Mouse (Mus musculus) erythroid progenitor cell, adult 5-6 weeks (primary cell): ENCODE results near the gene Otp. TPM values are rescaled to one million over a fixed set of nuclear protein-coding genes. Genes with fewer than 3 reads are reported as not detected.

Experiments
- total RNA-seq, 2 experiments: library from RNA; stranded (forward) in 1 of 2; stranded (reverse) in 1 of 2; fragments of 150-400 nt in 1 of 2; fragments of 186-747, 209-891 nt in 1 of 2; gene quantifications; 2 replicates each; pipeline versions ENCODE4 v1.2.3 to v1.2.4; 2015 to 2017; ENCODE audit warnings: low replicate concordance in 2 of 2

Otp gene
- total RNA-seq, 2 experiments from 2014 or later = not detected

Other genes with a start within 250 kb of the Otp start
- 106 and 107 TPM in 2 replicates for gene Tbca, start 86.7 kb upstream of the Otp start, total RNA-seq (2015; ENCODE audit: low replicate concordance)
- 14.4 and 57.8 TPM in 2 replicates for gene Tbca, start 86.7 kb upstream of the Otp start, total RNA-seq (2017; ENCODE audit: low replicate concordance)
- gene Wdr41, start 100.7 kb downstream of the Otp start, total RNA-seq (2015; ENCODE audit: low replicate concordance) = 5.9 and 11.2 TPM in 2 replicates
- 3.0 and 4.3 TPM in 2 replicates for gene Wdr41, start 100.7 kb downstream of the Otp start, total RNA-seq (2017; ENCODE audit: low replicate concordance)